Mouse (Mus musculus) olfactory bulb, adult 2 months (tissue): ENCODE data around the gene Col4a1.

Source experiments
- CTCF ChIP-seq: fragments of 200-500 bp; IDR thresholded peaks from 2 replicates; pipeline ENCODE4 v1.5.1; 2012; ENCODE audit warnings: low read depth, mild to moderate bottlenecking, low read length, moderate library complexity; ENCODE audit not compliant: insufficient read depth
- POLR2A ChIP-seq: fragments of 200-500 bp; IDR thresholded peaks from 2 replicates; pipeline ENCODE4 v1.6.1; 2012; ENCODE audit warnings: mild to moderate bottlenecking, low read depth, low read length, moderate library complexity; ENCODE audit not compliant: insufficient read depth

GRCm38 (mm10) chr8:11221353-11221752 lies 91.3 kb downstream of the Col4a1 start:
- TF ChIP-seq CTCF (no peak), POLR2A (no peak)
